Mouse (Mus musculus) hindbrain, embryonic 16.5 days (tissue): ENCODE measurements at regions not wholly inside any gene's neighbourhood (a gene's known extent, or its start where the extent isn't known, plus 50 kb on each side); places are given as distances from the start of the nearest gene placed in this dataset.
A peak's percentile ranks its signal among the peaks of the same experiment; 100 is the strongest.

Experiments used
- ATAC-seq: fragments of 200-750 bp; cut with Nextera tagmentation; 2 replicates; pipeline ENCODE4 v1.8.0; 2017; ENCODE audit warnings: moderate TSS enrichment, moderate library complexity
- H3K27ac ChIP-seq: fragments of 300-500 bp; sonication (generic); 2 replicates; pipeline ENCODE4 v1.5.1; 2014; ENCODE audit warnings: low read depth, mild to moderate bottlenecking, control low read depth, low read length, moderate library complexity
- H3K27me3 ChIP-seq: fragments of 300-500 bp; sonication (generic); replicated peaks from 2 replicates; pipeline ENCODE4 v1.6.1; 2014; ENCODE audit warnings: low read length; ENCODE audit not compliant: control insufficient read depth, insufficient read depth
- H3K36me3 ChIP-seq: fragments of 300-500 bp; sonication (generic); 2 replicates; pipeline ENCODE4 v1.6.1; 2014; ENCODE audit warnings: mild to moderate bottlenecking, low read length, moderate library complexity, mixed read lengths; ENCODE audit not compliant: control insufficient read depth, insufficient read depth
- H3K4me1 ChIP-seq: fragments of 300-500 bp; sonication (generic); 2 replicates; pipeline ENCODE4 v1.6.1; 2014; ENCODE audit warnings: low read depth, low read length; ENCODE audit not compliant: control insufficient read depth, insufficient read depth
- H3K4me2 ChIP-seq: fragments of 300-500 bp; sonication (generic); 2 replicates; pipeline ENCODE4 v1.6.1; 2014; ENCODE audit warnings: mild to moderate bottlenecking, low read length, control low read depth, moderate library complexity
- H3K4me3 ChIP-seq: fragments of 300-500 bp; sonication (generic); 2 replicates; pipeline ENCODE4 v1.5.1; 2014; ENCODE audit warnings: mild to moderate bottlenecking, low read length, control low read depth, moderate library complexity
- H3K9ac ChIP-seq: fragments of 300-500 bp; sonication (generic); 2 replicates; pipeline ENCODE4 v1.6.1; 2014; ENCODE audit warnings: low read depth, mild to moderate bottlenecking, control low read depth, low read length, moderate library complexity
- H3K9me3 ChIP-seq: fragments of 300-500 bp; sonication (generic); 2 replicates; pipeline ENCODE4 v1.6.1; 2014; ENCODE audit warnings: mild to moderate bottlenecking, low read length, moderate library complexity; ENCODE audit not compliant: control insufficient read depth
- WGBS: fragments of 180-500 bp; shearing (Covaris S2); extraction: QIAGEN DNeasy Blood & Tissue Kit; methylation state at CpG from one replicate; pipeline ENCODE4 v1.1.7; 2014; 5-methylcytosine and 5-hydroxymethylcytosine counted together

DNA sequence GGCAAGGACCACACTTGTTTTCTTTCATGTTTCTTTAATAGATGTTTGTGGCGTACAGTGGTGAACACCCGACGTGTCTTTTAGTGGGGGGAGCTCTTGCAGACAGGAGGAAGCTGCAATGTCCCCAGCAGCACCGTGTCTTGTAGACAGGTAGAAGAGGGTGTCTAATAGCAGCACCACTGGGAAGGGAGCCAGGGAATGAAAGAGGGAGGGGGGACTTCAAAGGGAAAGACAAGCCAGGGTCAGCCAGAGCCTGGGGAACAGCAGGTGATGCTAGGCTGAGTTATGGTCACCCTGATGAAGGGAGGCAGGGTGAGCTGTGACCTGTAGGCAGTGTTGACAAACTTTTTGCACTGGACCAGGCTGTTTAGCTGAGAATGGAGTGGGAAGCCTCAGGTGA, 96.4 kb upstream of the Bach2 start:
- no peaks in the 10 kb centered on the region for H3K4me1 ChIP-seq
- H3K9me3 ChIP-seq = no peaks in the 10 kb centered on the region
- no peaks in the 10 kb centered on the region for H3K27me3 ChIP-seq
- H3K9ac ChIP-seq = no peak overlapping the region
- no peak for ATAC-seq
- 83% methylated on average over 4 of the region's 4 CpGs for WGBS
- H3K36me3 ChIP-seq = no peaks in the 10 kb centered on the region
- H3K27ac ChIP-seq = no peak overlapping the region
- H3K4me3 ChIP-seq = no peak overlapping the region
- H3K4me2 ChIP-seq = no peak overlapping the region

GRCm38 (mm10) chr4:32147146-32147545, 91.5 kb upstream of the Bach2 start:
- no peak for ATAC-seq
- H3K27me3 ChIP-seq = no peaks in the 10 kb centered on the region
- no peak overlapping the region for H3K4me2 ChIP-seq
- whole genome bisulfite sequencing = 53% methylated on average over 1 of the region's 1 CpGs
- no peak overlapping the region for H3K4me3 ChIP-seq
- no peak overlapping the region for H3K9ac ChIP-seq
- no peaks in the 10 kb centered on the region for H3K36me3 ChIP-seq
- no peak overlapping the region for H3K27ac ChIP-seq
- no peaks in the 10 kb centered on the region for H3K4me1 ChIP-seq
- no peaks in the 10 kb centered on the region for H3K9me3 ChIP-seq

DNA sequence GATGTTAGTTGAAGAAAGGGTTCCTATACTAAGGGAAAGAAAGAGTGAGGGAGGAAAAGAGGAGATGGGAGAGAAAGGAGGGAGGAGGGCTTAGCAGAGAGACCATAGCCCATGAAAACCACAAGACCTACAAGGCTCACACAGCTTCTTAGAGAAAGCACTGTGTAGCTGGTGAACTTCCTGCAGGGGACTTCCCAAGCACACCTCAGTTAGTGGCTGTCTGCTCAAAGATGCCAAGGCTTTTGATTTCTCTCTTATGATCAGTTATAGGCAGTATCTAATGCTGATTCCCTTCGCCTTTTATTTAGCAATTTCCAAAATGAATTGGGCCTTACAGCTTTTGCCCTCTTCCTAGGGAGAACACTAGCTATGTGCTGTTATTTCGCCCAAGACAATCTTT, 90.0 kb upstream of the Bach2 start:
- 89% methylated on average over 2 of the region's 2 CpGs for WGBS
- no peak overlapping the region for H3K4me2 ChIP-seq
- ATAC-seq = no peak

GRCm38 (mm10) chr4:32149171-32149570, 89.4 kb upstream of the Bach2 start:
- Histone ChIP-seq H3K4me1 (no peaks in the 10 kb centered on the region), H3K27ac (no peak overlapping the region), H3K9ac (no peak overlapping the region), H3K36me3 (no peaks in the 10 kb centered on the region), H3K4me2 (no peak overlapping the region), H3K9me3 (no peaks in the 10 kb centered on the region), H3K27me3 (no peaks in the 10 kb centered on the region), H3K4me3 (no peak overlapping the region)
- WGBS = 86% methylated on average over 7 of the region's 7 CpGs
- no peak for ATAC-seq

More for the DNA sequence above, 90.0 kb upstream of the Bach2 start:
- H3K27ac ChIP-seq = no peak overlapping the region
- no peak overlapping the region for H3K4me3 ChIP-seq
- no peaks in the 10 kb centered on the region for H3K9me3 ChIP-seq
- no peaks in the 10 kb centered on the region for H3K4me1 ChIP-seq
- H3K36me3 ChIP-seq = no peaks in the 10 kb centered on the region
- no peak overlapping the region for H3K9ac ChIP-seq
- no peaks in the 10 kb centered on the region for H3K27me3 ChIP-seq

- no peaks in the 10 kb centered on the region for H3K9me3 ChIP-seq
- no peak overlapping the region for H3K27ac ChIP-seq
- WGBS = 79% methylated on average over 4 of the region's 4 CpGs
- H3K9ac ChIP-seq = no peak overlapping the region
- H3K27me3 ChIP-seq = no peaks in the 10 kb centered on the region
- no peak overlapping the region for H3K4me3 ChIP-seq
- no peak overlapping the region for H3K4me2 ChIP-seq
- H3K36me3 ChIP-seq = no peaks in the 10 kb centered on the region
- peak; percentile 72 for ATAC-seq
- no peaks in the 10 kb centered on the region for H3K4me1 ChIP-seq
Measured at GRCm38 (mm10) chr4:32153356-32153755, 85.2 kb upstream of the Bach2 start.

DNA sequence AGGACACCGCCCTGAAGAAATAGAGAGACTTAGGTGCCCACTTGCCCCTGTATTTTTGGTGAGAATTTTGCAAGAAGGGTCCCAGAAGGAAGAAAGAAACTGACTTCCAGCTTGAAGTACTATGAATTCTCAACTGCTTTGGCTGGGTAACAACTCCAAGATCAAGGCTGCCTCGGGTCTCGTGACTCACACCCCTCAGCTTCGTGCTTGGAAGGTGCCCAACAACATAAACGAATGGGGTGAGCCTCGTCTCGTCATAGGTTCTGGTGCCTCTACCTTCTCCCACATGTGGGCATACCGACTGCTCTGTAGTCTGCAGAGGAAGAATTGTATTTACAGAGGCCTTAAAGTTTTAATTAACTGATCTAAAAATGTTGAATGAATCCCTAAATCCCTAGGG, 81.6 kb upstream of the Bach2 start:
- H3K27ac ChIP-seq = no peak overlapping the region
- no peak overlapping the region for H3K4me3 ChIP-seq
- peaks cover under 1% of the 10 kb centered on the region; the same call in 1 of the 2 replicates for H3K4me1 ChIP-seq
- no peaks in the 10 kb centered on the region for H3K9me3 ChIP-seq
- H3K27me3 ChIP-seq = no peaks in the 10 kb centered on the region; the same call in 1 of the 2 replicates
- H3K9ac ChIP-seq = no peak overlapping the region
- 70% methylated on average over 8 of the region's 8 CpGs for WGBS
- no peaks in the 10 kb centered on the region for H3K36me3 ChIP-seq
- ATAC-seq = no peak
- no peak overlapping the region for H3K4me2 ChIP-seq

GRCm38 (mm10) chr4:32158451-32158850, 80.2 kb upstream of the Bach2 start:
- no peaks in the 10 kb centered on the region; the same call in 1 of the 2 replicates for H3K27me3 ChIP-seq
- H3K4me1 ChIP-seq = peaks cover 5% of the 10 kb centered on the region; the same call in 1 of the 2 replicates
- H3K36me3 ChIP-seq = no peaks in the 10 kb centered on the region
- ATAC-seq = no peak
- no peak overlapping the region for H3K4me2 ChIP-seq
- no peak overlapping the region for H3K9ac ChIP-seq
- no peak overlapping the region for H3K4me3 ChIP-seq
- H3K27ac ChIP-seq = no peak overlapping the region
- no peaks in the 10 kb centered on the region for H3K9me3 ChIP-seq
- 52% methylated on average over 5 of the region's 5 CpGs for WGBS

DNA sequence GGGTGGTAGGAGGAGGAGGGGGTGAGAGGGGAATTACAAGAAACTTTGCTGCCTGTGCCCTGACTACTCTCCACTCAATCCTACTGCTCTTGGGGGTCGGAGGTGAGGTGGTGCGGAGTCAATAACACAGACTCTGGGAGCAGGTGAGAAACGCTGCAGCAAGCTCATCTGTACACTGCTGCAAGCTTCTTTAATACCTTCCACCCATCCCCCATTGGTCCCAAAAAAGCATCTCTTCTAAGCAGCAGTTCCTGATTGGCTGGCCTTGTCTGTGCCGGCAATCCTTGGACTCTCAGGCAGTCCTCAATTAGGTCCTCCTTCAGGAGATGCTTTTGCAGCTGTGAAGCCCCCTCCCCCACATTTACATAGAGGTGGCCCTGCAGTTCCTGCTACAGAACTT, 79.7 kb upstream of the Bach2 start:
- Histone ChIP-seq H3K27ac (no peak overlapping the region), H3K9me3 (no peaks in the 10 kb centered on the region), H3K4me2 (no peak overlapping the region), H3K27me3 (no peaks in the 10 kb centered on the region; the same call in 1 of the 2 replicates), H3K4me3 (no peak overlapping the region), H3K36me3 (no peaks in the 10 kb centered on the region), H3K4me1 (peaks cover 5% of the 10 kb centered on the region; the same call in 1 of the 2 replicates), H3K9ac (no peak overlapping the region)
- 46% methylated on average over 4 of the region's 4 CpGs for WGBS
- ATAC-seq = no peak; the same call in 1 of the 2 replicates

- 56% methylated on average over 2 of the region's 2 CpGs for WGBS
- H3K27ac ChIP-seq = no peak overlapping the region
- no peak overlapping the region for H3K4me3 ChIP-seq
- H3K4me2 ChIP-seq = no peak overlapping the region
- H3K4me1 ChIP-seq = peaks cover 5% of the 10 kb centered on the region; the same call in 1 of the 2 replicates
- ATAC-seq = no peak
- H3K27me3 ChIP-seq = no peaks in the 10 kb centered on the region; the same call in 1 of the 2 replicates
- H3K36me3 ChIP-seq = no peaks in the 10 kb centered on the region
- no peak overlapping the region for H3K9ac ChIP-seq
- H3K9me3 ChIP-seq = no peaks in the 10 kb centered on the region
Measured at GRCm38 (mm10) chr4:32160815-32161214, 77.8 kb upstream of the Bach2 start.
